Mouse (Mus musculus): Measurements from ENCODE around the gene Gm49321. TPM values are rescaled to one million over a fixed set of nuclear protein-coding genes. Genes with fewer than 3 reads are reported as not detected.

Gm49321 gene
- polyA plus RNA-seq, 2 experiments, result 1.8 TPM; not detected in 1

DNA sequence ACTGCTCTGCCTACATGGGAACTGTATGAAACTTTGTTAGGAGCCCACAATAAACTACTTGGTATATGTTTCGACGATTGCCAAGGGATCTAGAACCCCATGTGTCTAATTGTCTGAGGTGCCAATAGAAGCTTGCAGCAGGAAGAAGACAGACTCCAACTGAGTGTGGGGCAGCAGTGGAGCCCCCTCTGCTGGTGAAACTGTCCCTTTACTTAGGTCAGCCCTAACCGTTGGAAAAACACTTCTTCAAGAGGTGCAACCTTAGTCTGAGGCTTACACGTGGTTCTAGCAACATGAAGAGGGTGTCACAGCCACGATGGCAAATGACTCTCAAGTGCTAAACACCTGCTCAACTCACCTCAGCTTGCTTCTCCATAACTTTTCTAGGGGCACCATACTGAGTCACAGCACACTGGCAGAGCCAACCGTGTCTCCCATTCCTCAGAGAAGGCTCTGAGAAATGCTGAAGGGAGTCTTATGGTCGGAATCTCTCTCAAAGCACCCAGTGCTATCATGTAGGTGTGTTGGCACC lies 77.4 kb downstream of the Gm49321 start:
- Histone ChIP-seq H3K4me3 (ENCODE audit: insufficient read depth in 1 of 2, low read depth in 2 of 2, low read length in 2 of 2) (no peak overlapping the region), H3K9ac (replicated peaks) (no peak overlapping the region), H3K27ac (no peak overlapping the region), H3K4me2 (ENCODE audit: low read depth) (no peak overlapping the region), H3K4me1 (replicated peaks; ENCODE audit: control insufficient read depth in 2 of 2, insufficient read depth in 2 of 2, low read length in 1 of 2) (no peaks in the 10 kb centered on the region), H3K9me3 (ENCODE audit: control insufficient read depth, low read length) (no peaks in the 10 kb centered on the region), H3K27me3 (ENCODE audit: control insufficient read depth, insufficient read depth, low read length) (no peaks in the 10 kb centered on the region), H3K36me3 (replicated peaks; ENCODE audit: control insufficient read depth, insufficient read depth, low read depth) (no peaks in the 10 kb centered on the region)
- TF ChIP-seq CTCF (IDR thresholded peaks at IDR 0.05; ENCODE audit: low read depth), result peak; percentile 37; the same call in 1 of the 2 replicates
- no peak for TF ChIP-seq EP300 (IDR thresholded peaks at IDR 0.05; ENCODE audit: low read depth)
- WGBS (ENCODE audit: insufficient replicate concordance), result 37% methylated on average over 7 of the region's 7 CpGs
- no peak for DNase-seq (ENCODE audit: low read depth in 3 of 3, low spot score in 3 of 3)
- no peak for ATAC-seq (ENCODE audit: insufficient read depth)

DNA sequence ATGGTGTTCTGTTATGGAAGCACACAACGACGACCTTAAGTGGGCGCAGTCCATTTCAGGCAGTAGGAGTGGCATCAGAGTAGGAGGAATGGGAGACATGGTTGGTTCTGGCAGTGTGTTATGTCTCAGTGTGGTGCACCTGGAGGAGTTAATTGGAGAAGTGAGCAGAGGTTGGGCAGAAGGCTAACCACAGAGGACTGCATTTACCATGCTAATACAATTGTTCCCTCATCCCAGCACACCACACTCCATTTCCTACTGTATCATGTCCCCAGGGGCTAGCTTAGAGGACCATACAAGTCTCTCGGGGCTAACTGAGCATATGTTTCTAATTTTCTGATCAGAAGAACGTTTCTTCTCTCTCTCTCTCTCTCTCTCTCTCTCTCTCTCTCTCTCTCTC lies 78.0 kb downstream of the Gm49321 start:
- DNase-seq (ENCODE audit: low read depth in 3 of 3, low spot score in 3 of 3), result no peak
- Histone ChIP-seq H3K27ac (no peak overlapping the region), H3K36me3 (replicated peaks; ENCODE audit: control insufficient read depth, insufficient read depth, low read depth) (no peaks in the 10 kb centered on the region), H3K4me1 (replicated peaks; ENCODE audit: control insufficient read depth in 2 of 2, insufficient read depth in 2 of 2, low read length in 1 of 2) (no peaks in the 10 kb centered on the region), H3K4me3 (ENCODE audit: insufficient read depth in 1 of 2, low read depth in 2 of 2, low read length in 2 of 2) (no peak overlapping the region), H3K9me3 (ENCODE audit: control insufficient read depth, low read length) (no peaks in the 10 kb centered on the region), H3K27me3 (ENCODE audit: control insufficient read depth, insufficient read depth, low read length) (no peaks in the 10 kb centered on the region), H3K9ac (replicated peaks) (no peak overlapping the region), H3K4me2 (ENCODE audit: low read depth) (no peak overlapping the region)
- TF ChIP-seq EP300 (IDR thresholded peaks at IDR 0.05; ENCODE audit: low read depth) (no peak), CTCF (IDR thresholded peaks at IDR 0.05; ENCODE audit: low read depth) (no peak)
- ATAC-seq (ENCODE audit: insufficient read depth), result no peak
- 57% methylated on average over 5 of the region's 5 CpGs for WGBS (ENCODE audit: insufficient replicate concordance)

Other genes starting within 250 kb of the Gm49321 start
- gene Hif1a, start 36.3 kb upstream of the Gm49321 start, polyA plus RNA-seq (2012; rRNA removed), result 6.5 and 8.2 TPM in 2 replicates
- 15.0 and 16.9 TPM in 2 replicates for gene Hif1a, start 36.3 kb upstream of the Gm49321 start, polyA plus RNA-seq (2014; fragmentation: Nextera tagmentation; extraction: Ambion mirVana)
- gene Snapc1, start 26.8 kb downstream of the Gm49321 start, polyA plus RNA-seq (2012; rRNA removed), result 1.8 and 3.3 TPM in 2 replicates
- 3.5 and 5.8 TPM in 2 replicates for gene Snapc1, start 26.8 kb downstream of the Gm49321 start, polyA plus RNA-seq (2014; fragmentation: Nextera tagmentation; extraction: Ambion mirVana)
- 0.01 TPM in 1 of 2 replicates, not detected in the other for gene Syt16, start 60.0 kb downstream of the Gm49321 start, polyA plus RNA-seq (2012; rRNA removed)
- 0.04 TPM in 1 of 2 replicates, not detected in the other for gene Syt16, start 60.0 kb downstream of the Gm49321 start, polyA plus RNA-seq (2014; fragmentation: Nextera tagmentation; extraction: Ambion mirVana)

Data from liver, embryonic 14.5 days (tissue).